Mouse (Mus musculus): ENCODE measurements at regions not wholly inside any gene's neighbourhood (a gene's known extent, or its start where the extent isn't known, plus 50 kb on each side); places are given as distances from the start of the nearest gene placed in this dataset.

DNA sequence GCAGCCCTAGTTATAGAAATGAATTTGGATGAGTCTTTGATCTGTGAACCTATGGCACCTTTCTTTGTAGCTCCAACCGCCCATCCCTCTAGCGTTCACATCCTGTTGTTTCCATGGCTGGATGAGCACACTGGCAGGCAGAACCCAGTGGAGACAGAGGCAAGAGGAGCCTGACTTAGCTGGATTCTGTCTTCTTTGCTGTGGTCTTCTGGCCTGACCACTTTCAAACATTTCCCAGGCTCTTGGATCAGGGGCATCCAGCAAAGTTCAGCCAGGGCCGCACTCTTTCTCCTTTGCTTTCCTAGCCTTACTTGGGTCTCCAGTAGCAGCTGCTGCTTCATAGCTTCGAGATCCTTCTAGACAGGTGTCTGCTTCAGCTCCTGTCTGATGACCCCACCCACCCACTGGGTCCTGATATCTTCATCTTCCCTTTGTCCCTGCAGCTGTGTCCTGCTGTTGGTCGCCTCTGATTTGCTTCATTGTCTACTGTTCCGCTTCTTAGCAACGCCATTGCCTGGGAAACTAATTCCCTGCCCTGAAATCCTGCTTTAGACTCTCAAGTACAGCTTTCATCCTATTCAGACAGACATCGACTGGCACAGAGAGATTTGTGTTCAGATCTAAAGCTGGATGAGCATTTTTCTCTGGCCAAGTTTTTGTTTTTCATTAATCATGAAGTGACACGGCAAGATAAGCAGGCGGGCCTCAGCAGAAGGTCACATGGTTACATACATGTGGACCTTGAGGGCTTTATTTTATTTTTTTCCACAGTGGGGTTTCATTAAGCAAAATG is 153.6 kb upstream of the Tnp1 start:
- Histone ChIP-seq H3K4me2 (replicated peaks; ENCODE audit: low read depth, low read length) (no peak overlapping the region), H3K27me3 (replicated peaks; ENCODE audit: insufficient read depth, low read length) (no peaks in the 10 kb centered on the region), H3K27ac (ENCODE audit: low read length) (no peak overlapping the region), H3K4me3 (ENCODE audit: low read depth, low read length) (no peak overlapping the region), H3K36me3 (ENCODE audit: insufficient read depth, low read length) (no peaks in the 10 kb centered on the region), H3K9me3 (ENCODE audit: low read length) (0 out of 2 replicates have a peak, but pooled peaks cover 5% of the 10 kb centered on the region), H3K9ac (replicated peaks; ENCODE audit: low read depth) (no peak overlapping the region), H3K4me1 (ENCODE audit: insufficient read depth, low read depth, low read length) (no peaks in the 10 kb centered on the region)
- 50% methylated on average over 10 of the region's 10 CpGs for WGBS
- no peak for DNase-seq (ENCODE audit: low spot score)
- no peak for ATAC-seq
- no peak for TF ChIP-seq CTCF (IDR thresholded peaks at IDR 0.05)
- no peak for TF ChIP-seq EP300 (IDR thresholded peaks at IDR 0.05)

DNA sequence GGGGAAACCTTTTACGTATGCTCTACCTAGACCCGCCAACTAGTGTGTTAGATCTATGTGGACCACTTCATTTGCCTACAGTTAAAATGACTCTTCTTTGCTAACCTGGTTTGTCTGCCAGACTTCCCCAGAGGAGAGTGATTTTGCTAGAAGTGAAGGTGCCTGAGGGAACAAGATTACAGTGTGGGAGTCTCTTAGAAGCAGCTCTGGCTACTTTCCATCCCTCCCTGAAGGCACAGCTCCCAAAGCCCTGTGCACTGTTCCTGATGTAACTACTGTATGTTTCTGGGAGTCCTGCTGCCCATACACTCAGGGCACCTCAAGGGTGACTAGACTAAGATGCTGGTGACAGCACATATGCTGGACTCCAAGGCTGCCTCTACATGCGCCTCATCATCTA is 144.5 kb upstream of the Tnp1 start:
- Histone ChIP-seq H3K9me3 (ENCODE audit: low read length) (no peaks in the 10 kb centered on the region), H3K9ac (replicated peaks; ENCODE audit: low read depth) (no peak overlapping the region), H3K4me1 (ENCODE audit: insufficient read depth, low read depth, low read length) (no peaks in the 10 kb centered on the region), H3K27ac (ENCODE audit: low read length) (no peak overlapping the region), H3K36me3 (ENCODE audit: insufficient read depth, low read length) (no peaks in the 10 kb centered on the region), H3K4me2 (replicated peaks; ENCODE audit: low read depth, low read length) (no peak overlapping the region), H3K4me3 (ENCODE audit: low read depth, low read length) (no peak overlapping the region), H3K27me3 (replicated peaks; ENCODE audit: insufficient read depth, low read length) (no peaks in the 10 kb centered on the region)
- TF ChIP-seq CTCF (IDR thresholded peaks at IDR 0.05) = no peak
- DNase-seq (ENCODE audit: low spot score) (no peak), ATAC-seq (no peak)
- whole genome bisulfite sequencing = 96% methylated on average over 3 of the region's 3 CpGs

DNA sequence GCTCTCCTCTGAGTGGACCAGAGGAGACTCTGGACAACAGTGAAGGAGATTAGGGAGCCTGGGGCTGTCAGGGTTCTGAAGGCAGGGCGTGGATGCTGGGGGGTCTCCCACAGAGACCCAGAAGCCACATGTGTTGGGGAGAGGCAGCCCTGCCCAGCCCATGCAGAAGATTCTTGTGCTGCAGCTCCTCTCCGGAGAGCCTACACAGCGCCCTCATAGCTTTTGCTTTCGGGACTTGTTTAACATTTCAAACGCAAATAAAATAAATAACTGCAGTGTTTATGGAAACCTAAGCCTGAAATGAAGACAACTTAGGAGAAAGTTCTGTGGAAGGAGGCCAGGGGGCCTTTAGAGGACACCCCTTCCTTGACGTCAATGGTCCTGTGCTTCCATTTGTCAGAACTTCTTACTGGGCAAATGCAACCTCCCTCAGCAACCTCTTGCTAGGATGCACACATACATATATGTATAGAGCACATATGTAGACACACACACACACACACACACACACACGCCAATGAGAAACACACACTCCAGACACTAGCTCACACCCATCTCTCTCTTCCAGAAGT is 143.8 kb upstream of the Tnp1 start:
- H3K4me3 ChIP-seq (ENCODE audit: low read depth, low read length) = no peak overlapping the region
- peak; percentile 20 for DNase-seq (ENCODE audit: low spot score)
- H3K4me1 ChIP-seq (ENCODE audit: insufficient read depth, low read depth, low read length) = no peaks in the 10 kb centered on the region
- H3K9me3 ChIP-seq (ENCODE audit: low read length) = no peaks in the 10 kb centered on the region
- no peaks in the 10 kb centered on the region for H3K36me3 ChIP-seq (ENCODE audit: insufficient read depth, low read length)
- no peak for TF ChIP-seq EP300 (IDR thresholded peaks at IDR 0.05)
- TF ChIP-seq CTCF (IDR thresholded peaks at IDR 0.05) = peak; percentile 14; the same call in 1 of the 2 replicates
- no peak overlapping the region for H3K9ac ChIP-seq (replicated peaks; ENCODE audit: low read depth)
- WGBS = 55% methylated on average over 7 of the region's 7 CpGs
- H3K27me3 ChIP-seq (replicated peaks; ENCODE audit: insufficient read depth, low read length) = no peaks in the 10 kb centered on the region
- H3K4me2 ChIP-seq (replicated peaks; ENCODE audit: low read depth, low read length) = no peak overlapping the region
- peak; percentile 50; the same call in 1 of the 2 replicates for ATAC-seq
- H3K27ac ChIP-seq (ENCODE audit: low read length) = no peak overlapping the region

DNA sequence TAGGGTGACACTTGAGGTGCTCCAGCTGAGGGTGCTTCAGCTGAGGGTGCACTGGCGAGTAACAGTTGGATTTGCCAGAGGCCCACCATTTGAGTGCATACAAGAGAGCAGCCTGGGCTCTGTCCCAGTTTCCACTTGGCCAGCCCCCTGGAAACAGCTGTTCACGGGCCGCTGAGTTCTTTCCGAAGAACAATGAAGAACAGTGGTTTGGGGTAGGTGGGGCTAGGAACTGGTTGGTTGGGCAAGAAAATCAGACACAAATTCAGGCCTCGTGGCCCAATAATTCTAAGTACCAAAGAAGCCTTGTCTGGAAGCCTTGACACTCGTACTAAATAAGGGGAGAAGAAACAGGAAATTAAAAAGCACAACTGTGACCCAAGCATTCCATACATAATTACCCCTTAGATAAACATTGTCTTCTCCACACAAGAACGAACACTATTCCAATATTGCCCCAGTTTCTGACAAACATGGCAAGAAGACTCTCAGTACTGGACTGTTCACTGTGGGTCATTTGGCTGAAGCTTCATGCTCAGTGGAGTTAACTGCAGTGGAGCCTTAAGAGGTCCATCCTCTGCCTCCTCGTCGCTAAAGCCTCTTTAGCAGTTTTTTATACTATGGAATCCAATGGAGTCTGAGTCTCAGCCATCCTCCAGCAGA is 137.9 kb upstream of the Tnp1 start:
- WGBS = 21% methylated on average over 9 of the region's 9 CpGs
- Histone ChIP-seq H3K9ac (replicated peaks; ENCODE audit: low read depth) (no peak overlapping the region), H3K4me1 (ENCODE audit: insufficient read depth, low read depth, low read length) (peaks cover 10% of the 10 kb centered on the region), H3K4me3 (ENCODE audit: low read depth, low read length) (no peak overlapping the region), H3K4me2 (replicated peaks; ENCODE audit: low read depth, low read length) (no peak overlapping the region), H3K36me3 (ENCODE audit: insufficient read depth, low read length) (no peaks in the 10 kb centered on the region), H3K27ac (ENCODE audit: low read length) (no peak overlapping the region), H3K9me3 (ENCODE audit: low read length) (no peaks in the 10 kb centered on the region), H3K27me3 (replicated peaks; ENCODE audit: insufficient read depth, low read length) (no peaks in the 10 kb centered on the region)
- TF ChIP-seq CTCF (IDR thresholded peaks at IDR 0.05) (no peak), EP300 (IDR thresholded peaks at IDR 0.05) (no peak)
- peak; percentile 75 for DNase-seq (ENCODE audit: low spot score)
- ATAC-seq = peak; percentile 92

DNA sequence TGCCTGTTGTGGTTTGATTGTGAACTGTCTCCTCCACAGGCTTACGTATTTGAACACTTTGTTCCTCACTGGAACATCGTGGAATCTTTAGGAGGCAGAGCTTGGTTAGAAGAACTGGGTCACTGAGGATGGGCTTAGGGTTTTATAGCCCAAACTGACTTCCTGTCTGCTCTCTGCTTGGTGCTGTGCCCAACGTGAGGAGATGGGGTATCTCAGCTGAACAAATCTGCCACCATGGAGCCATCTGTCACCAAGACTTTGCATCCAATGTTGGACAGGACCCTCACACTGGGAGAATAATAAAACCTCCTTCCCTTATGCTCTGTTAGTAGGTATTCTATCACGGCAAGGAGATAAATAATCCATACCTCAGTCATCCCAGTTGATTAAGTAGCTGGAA is 134.2 kb upstream of the Tnp1 start:
- no peak overlapping the region for H3K27ac ChIP-seq (ENCODE audit: low read length)
- no peak overlapping the region for H3K4me3 ChIP-seq (ENCODE audit: low read depth, low read length)
- no peaks in the 10 kb centered on the region for H3K9me3 ChIP-seq (ENCODE audit: low read length)
- H3K9ac ChIP-seq (replicated peaks; ENCODE audit: low read depth) = no peak overlapping the region
- H3K4me2 ChIP-seq (replicated peaks; ENCODE audit: low read depth, low read length) = no peak overlapping the region
- DNase-seq (ENCODE audit: low spot score) = no peak
- TF ChIP-seq EP300 (IDR thresholded peaks at IDR 0.05) (no peak), CTCF (IDR thresholded peaks at IDR 0.05) (no peak)
- no peaks in the 10 kb centered on the region for H3K36me3 ChIP-seq (ENCODE audit: insufficient read depth, low read length)
- H3K4me1 ChIP-seq (ENCODE audit: insufficient read depth, low read depth, low read length) = peaks cover 10% of the 10 kb centered on the region
- no peak for ATAC-seq
- 87% methylated on average over 4 of the region's 4 CpGs for WGBS
- H3K27me3 ChIP-seq (replicated peaks; ENCODE audit: insufficient read depth, low read length) = no peaks in the 10 kb centered on the region

DNA sequence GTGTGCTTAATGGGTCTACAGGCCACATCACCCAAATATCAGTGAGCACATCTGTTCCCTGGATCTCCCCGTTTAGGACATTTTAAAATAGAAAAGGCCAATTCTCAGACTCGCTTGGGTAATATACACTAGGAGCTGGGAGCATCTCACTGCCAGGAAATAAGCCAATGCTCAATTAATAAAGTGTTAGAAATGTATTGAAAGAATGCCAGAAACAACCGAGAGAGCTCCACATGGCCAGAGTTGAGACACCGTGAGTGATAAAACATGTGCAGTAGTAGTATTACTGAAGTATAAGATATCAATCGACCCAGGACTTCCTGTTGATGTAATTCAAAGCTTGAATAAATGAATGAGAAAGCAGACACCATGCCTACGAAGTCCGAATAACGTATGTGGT is 127.1 kb upstream of the Tnp1 start:
- DNase-seq (ENCODE audit: low spot score) = peak; percentile 70
- ATAC-seq = no peak
- WGBS = 59% methylated on average over 8 of the region's 8 CpGs
- no peak overlapping the region for H3K27ac ChIP-seq (ENCODE audit: low read length)
- H3K9me3 ChIP-seq (ENCODE audit: low read length) = no peaks in the 10 kb centered on the region
- H3K4me3 ChIP-seq (ENCODE audit: low read depth, low read length) = no peak overlapping the region
- no peak overlapping the region for H3K4me2 ChIP-seq (replicated peaks; ENCODE audit: low read depth, low read length)
- no peaks in the 10 kb centered on the region for H3K4me1 ChIP-seq (ENCODE audit: insufficient read depth, low read depth, low read length)
- no peak for TF ChIP-seq CTCF (IDR thresholded peaks at IDR 0.05)
- no peak for TF ChIP-seq EP300 (IDR thresholded peaks at IDR 0.05)
- H3K9ac ChIP-seq (replicated peaks; ENCODE audit: low read depth) = no peak overlapping the region
- H3K27me3 ChIP-seq (replicated peaks; ENCODE audit: insufficient read depth, low read length) = no peaks in the 10 kb centered on the region
- H3K36me3 ChIP-seq (ENCODE audit: insufficient read depth, low read length) = no peaks in the 10 kb centered on the region
